Mouse (Mus musculus) liver, adult 2 months (tissue): Measurements from ENCODE around the gene Ube2l3.

Experiments
- CTCF ChIP-seq: fragments of 200-500 bp; IDR thresholded peaks from 2 replicates; pipeline ENCODE4 v1.5.1; 2011; ENCODE audit warnings: low read depth, low read length, control low read depth
- POLR2A ChIP-seq: fragments of 200-500 bp; IDR thresholded peaks from 2 replicates; pipeline ENCODE4 v1.6.1; 2011; ENCODE audit warnings: low read length, control low read depth; ENCODE audit not compliant: insufficient read depth; ENCODE audit errors: extremely low read depth

DNA sequence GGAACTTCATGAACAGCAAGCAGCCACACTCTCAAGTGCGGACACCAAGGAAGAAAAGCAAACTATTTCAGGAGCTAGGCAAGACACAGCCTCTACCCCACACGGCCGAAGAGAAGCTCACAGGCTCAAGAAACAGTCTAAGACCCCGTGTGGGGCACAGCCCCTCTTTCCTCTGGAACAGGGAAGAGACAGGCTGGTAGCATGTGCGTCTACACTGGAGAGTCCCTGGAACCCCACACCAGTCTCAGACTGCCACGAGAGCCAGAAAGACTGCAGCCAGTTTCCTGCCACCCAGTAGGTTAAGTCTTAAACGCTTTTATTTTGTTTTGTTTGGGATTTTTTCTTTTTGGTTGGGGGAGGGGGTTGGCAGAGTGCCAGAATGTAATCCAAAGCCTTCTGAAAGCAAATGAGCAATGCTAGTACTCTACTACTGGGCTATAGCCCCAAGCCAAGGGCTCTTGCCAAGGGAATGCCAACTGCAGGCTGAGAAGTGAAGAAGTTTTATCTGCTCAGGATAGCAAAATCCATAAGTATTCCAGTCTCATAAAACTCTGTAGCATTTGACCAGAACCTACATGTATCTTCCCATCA is 99.7 kb downstream of the Ube2l3 start:
- TF ChIP-seq POLR2A (no peak), CTCF (no peak)
